Mouse (Mus musculus): ENCODE results near the gene Aatk.
A peak's percentile ranks its signal among the peaks of the same experiment; 100 is the strongest.

The Aatk gene

GRCm38 (mm10) chr11:120051124-120051811 is 4.3 kb upstream of the Aatk start:
- peak; percentile 53 for DNase-seq

- DNase-seq, result no peak
These were observed 2.1 kb upstream of the Aatk start for GRCm38 (mm10) chr11:120049067-120049466.

DNA sequence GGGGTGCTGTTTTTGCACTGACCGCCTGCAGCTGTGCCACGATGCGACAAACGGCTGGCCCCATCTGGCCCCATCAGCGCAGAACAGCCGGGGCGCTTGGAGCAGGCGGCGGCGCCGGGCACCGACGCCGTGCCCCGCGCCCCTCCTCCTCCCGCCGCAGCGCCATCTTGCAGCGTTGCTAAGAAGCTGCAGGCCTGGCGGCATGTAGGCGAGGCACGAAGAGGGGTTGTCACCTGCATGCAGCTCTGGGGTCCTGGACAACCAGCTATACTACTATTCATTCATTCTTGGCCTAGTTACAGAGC is 1.2 kb upstream of the Aatk start:
- DNase-seq, result peak; percentile 81

- no peak for DNase-seq
These were observed 724 bp upstream of the Aatk start for GRCm38 (mm10) chr11:120047531-120048251.

GRCm38 (mm10) chr11:120045839-120046552 is 971 bp downstream of the Aatk start:
- peak; percentile 81 for DNase-seq

DNA sequence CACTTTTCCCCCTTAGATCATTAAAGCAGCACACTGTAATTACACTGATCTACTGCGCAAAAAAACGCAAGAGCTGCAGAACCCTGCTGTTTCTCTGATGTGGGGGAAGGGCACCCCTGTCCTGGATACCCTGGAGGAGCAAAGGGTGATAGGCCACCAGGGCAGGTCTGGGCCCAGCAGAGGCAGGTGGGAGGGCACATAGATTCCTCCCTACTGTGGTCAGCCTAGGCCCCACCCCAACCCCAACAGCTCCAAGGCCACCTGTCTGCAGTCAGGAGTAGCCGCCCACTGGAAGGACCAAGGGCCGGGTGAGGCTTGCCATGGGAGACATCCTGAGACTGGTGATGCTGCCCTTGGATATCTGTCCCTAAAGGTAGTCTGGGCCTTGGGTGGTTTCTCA is 1.6 kb downstream of the Aatk start:
- DNase-seq, result no peak

DNA sequence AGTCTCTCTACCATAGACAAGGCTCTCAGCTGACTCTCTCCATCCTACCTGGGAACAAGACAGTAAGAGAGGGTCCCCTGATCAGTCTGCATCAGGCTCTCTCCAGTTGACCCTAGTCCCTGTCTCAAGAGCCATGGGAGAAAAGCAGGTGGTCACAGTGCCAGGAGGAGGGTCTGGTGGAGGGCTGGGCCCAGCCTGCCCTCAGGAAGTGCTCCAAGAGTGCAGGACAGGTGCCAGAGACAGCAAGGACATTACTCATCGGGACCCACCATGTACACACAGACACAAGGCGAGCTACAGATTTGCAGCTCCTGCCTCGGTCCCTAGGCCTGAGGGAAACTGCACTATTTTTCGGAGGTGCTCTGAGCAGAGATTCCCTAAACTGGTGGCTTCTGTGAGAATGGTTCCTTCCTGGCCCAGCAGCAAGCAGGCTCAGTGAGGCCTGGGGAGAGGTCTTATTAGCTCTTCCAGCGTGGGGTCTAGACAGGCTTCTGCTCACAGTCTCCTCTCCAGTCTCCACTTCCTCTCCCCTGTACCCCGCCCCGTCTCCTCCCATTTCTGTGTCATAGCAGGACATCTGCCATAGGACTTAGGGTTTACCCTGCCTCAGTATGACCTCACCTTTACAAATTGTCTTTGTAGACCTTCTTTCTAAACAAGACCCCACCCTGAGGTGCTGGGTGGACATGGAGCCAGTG is 4.7 kb downstream of the Aatk start:
- no peak for DNase-seq

GRCm38 (mm10) chr11:120041191-120042123 is 5.5 kb downstream of the Aatk start:
- peak; percentile 65 for DNase-seq

- no peak for DNase-seq
These were observed 6.5 kb downstream of the Aatk start for GRCm38 (mm10) chr11:120040440-120040839.

GRCm38 (mm10) chr11:120039581-120039980 is 7.4 kb downstream of the Aatk start:
- no peak for DNase-seq

DNA sequence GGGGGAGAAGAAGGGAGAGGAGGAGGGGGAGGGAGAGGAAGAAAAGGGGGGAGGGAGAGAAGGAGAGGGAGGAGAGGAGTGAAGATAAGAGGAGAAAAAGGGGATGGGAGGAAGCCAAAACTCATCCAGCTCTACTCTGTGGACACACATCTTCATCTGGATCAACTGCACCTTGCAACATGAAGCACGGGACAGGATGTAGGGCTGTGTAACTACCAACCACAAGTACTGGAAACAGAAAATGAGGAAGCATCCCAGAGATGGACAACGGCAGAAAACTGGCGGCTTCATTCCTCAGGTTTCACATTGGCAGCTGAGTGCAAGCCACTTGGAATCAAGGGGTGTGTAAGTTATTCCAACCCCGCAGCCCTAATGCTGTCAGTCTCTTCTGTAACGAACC is 12.2 kb downstream of the Aatk start:
- no peak for DNase-seq

- DNase-seq, result no peak
These were observed 12.7 kb downstream of the Aatk start for GRCm38 (mm10) chr11:120034306-120034705.

DNA sequence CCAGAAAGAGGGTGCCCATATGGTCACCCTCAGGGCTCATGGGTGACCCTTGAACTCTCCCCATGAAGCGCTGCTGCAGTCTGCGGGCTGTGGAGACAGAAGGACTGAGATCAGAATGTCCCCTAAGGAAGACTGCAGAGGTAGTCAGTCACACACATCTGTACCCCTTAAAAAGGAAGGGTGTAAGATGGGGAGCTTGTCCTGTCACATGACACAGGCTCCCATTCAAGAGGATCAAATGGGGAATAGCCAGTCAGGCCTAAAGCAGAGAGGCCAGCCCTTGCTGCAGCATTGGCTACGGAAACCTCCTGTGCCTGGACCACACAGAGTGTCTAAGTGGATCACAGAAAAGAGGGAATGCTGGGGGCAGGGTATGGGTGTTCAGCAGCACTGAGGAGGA is 13.5 kb downstream of the Aatk start:
- no peak for DNase-seq

GRCm38 (mm10) chr11:120032052-120032451 is 14.9 kb downstream of the Aatk start:
- no peak for DNase-seq

GRCm38 (mm10) chr11:120030145-120030901 is 16.6 kb downstream of the Aatk start:
- DNase-seq, result peak; percentile 90

- DNase-seq, result peak; percentile 59
These were observed 17.4 kb downstream of the Aatk start for GRCm38 (mm10) chr11:120029431-120030144.

- no peak for DNase-seq
These were observed 18.5 kb downstream of the Aatk start for GRCm38 (mm10) chr11:120028319-120029092.

DNA sequence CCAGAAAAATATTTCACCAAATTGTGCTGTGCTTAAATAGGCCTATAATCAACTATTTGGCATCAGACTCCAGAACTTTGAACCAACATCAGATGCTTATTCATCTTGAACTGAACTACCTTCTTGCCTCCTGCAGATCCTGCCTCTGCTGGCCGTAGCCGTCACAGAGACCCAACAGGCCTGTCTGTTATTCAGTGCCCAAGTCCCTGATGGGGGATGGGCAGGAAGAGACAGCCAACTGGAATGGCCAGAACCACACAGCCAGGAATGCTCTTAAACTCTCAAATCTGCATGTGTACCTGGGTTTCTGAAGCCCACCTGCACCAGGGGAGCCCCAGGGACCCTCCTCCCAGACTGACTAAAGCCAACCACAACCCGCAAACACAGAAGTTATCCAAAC is 20.0 kb downstream of the Aatk start:
- no peak for DNase-seq

GRCm38 (mm10) chr11:120022841-120023240 is 24.1 kb downstream of the Aatk start:
- peak; percentile 79 for DNase-seq

GRCm38 (mm10) chr11:120022216-120022615 is 24.8 kb downstream of the Aatk start:
- DNase-seq, result no peak

All from retina, postnatal 1 day (tissue).